Mouse (Mus musculus) myocyte (in vitro differentiated cells): ENCODE results near the gene Ccdc36. TPM values are rescaled to one million over a fixed set of nuclear protein-coding genes. Genes with fewer than 3 reads are reported as not detected.

ENCODE experiments used
- H3K27me3 ChIP-seq: one replicate; pipeline ENCODE4 v1.6.1; 2011; ENCODE audit not compliant: control insufficient read depth, insufficient read depth, insufficient read length
- H3K36me3 ChIP-seq: one replicate; pipeline ENCODE4 v1.6.1; 2011; ENCODE audit not compliant: control insufficient read depth, insufficient read depth
- H3K4me2 ChIP-seq: one replicate; pipeline ENCODE4 v1.6.1; 2011; ENCODE audit warnings: low read depth, control low read depth
- H3K4me3 ChIP-seq: one replicate; pipeline ENCODE4 v1.5.1; 2011; ENCODE audit warnings: mild to moderate bottlenecking, control low read depth, moderate library complexity
- H3K79me2 ChIP-seq: one replicate; pipeline ENCODE4 v1.6.1; 2011; ENCODE audit not compliant: control insufficient read depth, insufficient read depth
- H3ac ChIP-seq: one replicate; pipeline ENCODE4 v1.6.1; 2011; ENCODE audit not compliant: control insufficient read depth, insufficient read length
- CEBPB ChIP-seq: IDR thresholded peaks from 2 replicates; pipeline ENCODE4 v1.6.1; 2011; ENCODE audit warnings: mild to moderate bottlenecking, moderate library complexity; ENCODE audit not compliant: poor library complexity, insufficient read depth, severe bottlenecking
- E2F4 ChIP-seq: IDR thresholded peaks from one replicate; pipeline ENCODE4 v1.6.1; 2011; ENCODE audit warnings: mild to moderate bottlenecking, control low read depth, moderate library complexity; ENCODE audit not compliant: insufficient read depth
- MAX ChIP-seq: IDR thresholded peaks from one replicate; pipeline ENCODE4 v1.6.1; 2011; ENCODE audit warnings: low read depth, mild to moderate bottlenecking, control low read depth
- MYOD1 ChIP-seq, 3 experiments: IDR thresholded peaks; one replicate each; pipeline ENCODE4 v1.6.1; 2011; ENCODE audit warnings: control low read depth in 2 of 3, low read depth in 2 of 3, mild to moderate bottlenecking in 2 of 3, moderate library complexity in 1 of 3; ENCODE audit not compliant: insufficient read length in 2 of 3, control insufficient read depth in 1 of 3
- MYOG ChIP-seq, 3 experiments: IDR thresholded peaks; one replicate each; pipeline ENCODE4 v1.6.1; 2011; ENCODE audit warnings: control low read depth in 2 of 3, low read depth in 2 of 3, mild to moderate bottlenecking in 2 of 3; ENCODE audit not compliant: insufficient read length in 2 of 3, control insufficient read depth in 1 of 3, insufficient read depth in 1 of 3
- POLR2A ChIP-seq: IDR thresholded peaks from one replicate; pipeline ENCODE4 v1.6.1; 2011; ENCODE audit warnings: low read depth, mild to moderate bottlenecking, control low read depth, moderate library complexity; ENCODE audit not compliant: insufficient read length
- POLR2AphosphoS2 ChIP-seq: IDR thresholded peaks from one replicate; pipeline ENCODE4 v1.6.1; 2011; ENCODE audit warnings: low read depth, control low read depth; ENCODE audit not compliant: insufficient read length
- REST ChIP-seq: IDR thresholded peaks from one replicate; pipeline ENCODE4 v1.6.1; 2011; ENCODE audit warnings: mild to moderate bottlenecking, control low read depth, moderate library complexity; ENCODE audit not compliant: insufficient read depth, insufficient read length
- SRF ChIP-seq: IDR thresholded peaks from one replicate; pipeline ENCODE4 v1.6.1; 2011; ENCODE audit warnings: low read depth; ENCODE audit not compliant: control insufficient read depth, insufficient read length
- TCF12 ChIP-seq: IDR thresholded peaks from one replicate; pipeline ENCODE4 v1.6.1; 2011; ENCODE audit warnings: mild to moderate bottlenecking, control low read depth; ENCODE audit not compliant: poor library complexity, insufficient read depth, severe bottlenecking
- TCF3 ChIP-seq: IDR thresholded peaks from one replicate; pipeline ENCODE4 v1.6.1; 2011; ENCODE audit warnings: low read depth, control low read depth; ENCODE audit not compliant: insufficient read length
- USF1 ChIP-seq: IDR thresholded peaks from one replicate; pipeline ENCODE4 v1.6.1; 2011; ENCODE audit warnings: low read depth, mild to moderate bottlenecking, control low read depth, moderate library complexity
- polyA plus RNA-seq: library from polyadenylated mRNA; unstranded; fragments of >200 nt; fragmentation: generic; extraction: Trizol; gene quantifications from one replicate; pipeline ENCODE4 v1.2.1, GENCODE M21; 2012; ENCODE audit warnings: missing spikeins

Gene Ccdc36
- polyA plus RNA-seq, 1 experiment = not detected

- Histone ChIP-seq H3K27me3 (peaks cover 5% of the 10 kb centered on the region), H3K4me3 (no peak overlapping the region), H3K36me3 (no peaks in the 10 kb centered on the region), H3ac (no peak overlapping the region), H3K4me2 (no peak overlapping the region), H3K79me2 (no peaks in the 10 kb centered on the region)
- TF ChIP-seq MYOG (IDR thresholded peaks at IDR 0.05; ENCODE audit: control insufficient read depth in 1 of 3, insufficient read depth in 1 of 3, insufficient read length in 2 of 3, low read depth in 2 of 3) = peak in 2 of 3 experiments; percentile 35 to 67
- TF ChIP-seq MYOD1 (IDR thresholded peaks at IDR 0.05; ENCODE audit: control insufficient read depth in 1 of 3, insufficient read length in 2 of 3, low read depth in 2 of 3) = peak in 2 of 3 experiments; percentile 40 to 75
- no peak for TF ChIP-seq CEBPB
These were observed 22.2 kb upstream of the Ccdc36 start for GRCm38 (mm10) chr9:108450292-108451169.

GRCm38 (mm10) chr9:108449860-108450259 is 21.6 kb upstream of the Ccdc36 start:
- H3ac ChIP-seq = no peak overlapping the region
- H3K79me2 ChIP-seq = no peaks in the 10 kb centered on the region
- no peak overlapping the region for H3K4me2 ChIP-seq
- TF ChIP-seq TCF3 (no peak), SRF (no peak), E2F4 (no peak), MYOD1 (IDR thresholded peaks at IDR 0.05; ENCODE audit: control insufficient read depth in 1 of 3, insufficient read length in 2 of 3, low read depth in 2 of 3) (no peak), MAX (no peak), TCF12 (no peak), POLR2A (no peak), CEBPB (no peak), REST (no peak), POLR2AphosphoS2 (no peak), MYOG (IDR thresholded peaks at IDR 0.05; ENCODE audit: control insufficient read depth in 1 of 3, insufficient read depth in 1 of 3, insufficient read length in 2 of 3, low read depth in 2 of 3) (no peak), USF1 (no peak)
- peaks cover 12% of the 10 kb centered on the region for H3K27me3 ChIP-seq
- no peaks in the 10 kb centered on the region for H3K36me3 ChIP-seq
- H3K4me3 ChIP-seq = no peak overlapping the region

- no peak overlapping the region for H3ac ChIP-seq
- peaks cover 16% of the 10 kb centered on the region for H3K27me3 ChIP-seq
- TF ChIP-seq REST = no peak
- TF ChIP-seq TCF3 = no peak
- TF ChIP-seq CEBPB = no peak
- no peak for TF ChIP-seq SRF
- no peak for TF ChIP-seq USF1
- no peak for TF ChIP-seq TCF12
- TF ChIP-seq MYOG (IDR thresholded peaks at IDR 0.05; ENCODE audit: control insufficient read depth in 1 of 3, insufficient read depth in 1 of 3, insufficient read length in 2 of 3, low read depth in 2 of 3) = no peak
- TF ChIP-seq POLR2A = no peak
- H3K36me3 ChIP-seq = no peaks in the 10 kb centered on the region
- no peak overlapping the region for H3K4me2 ChIP-seq
- H3K79me2 ChIP-seq = no peaks in the 10 kb centered on the region
- no peak overlapping the region for H3K4me3 ChIP-seq
These were observed 16.8 kb upstream of the Ccdc36 start for GRCm38 (mm10) chr9:108445125-108445524.

GRCm38 (mm10) chr9:108441236-108441919 is 13.1 kb upstream of the Ccdc36 start:
- no peak overlapping the region for H3ac ChIP-seq
- TF ChIP-seq E2F4 (no peak), REST (no peak), TCF3 (no peak), MYOD1 (IDR thresholded peaks at IDR 0.05; ENCODE audit: control insufficient read depth in 1 of 3, insufficient read length in 2 of 3, low read depth in 2 of 3) (no peak), USF1 (no peak), MAX (no peak), POLR2A (no peak), SRF (no peak), MYOG (IDR thresholded peaks at IDR 0.05; ENCODE audit: control insufficient read depth in 1 of 3, insufficient read depth in 1 of 3, insufficient read length in 2 of 3, low read depth in 2 of 3) (no peak), POLR2AphosphoS2 (no peak), CEBPB (no peak), TCF12 (no peak)
- peak overlapping the region; percentile 18 for H3K4me2 ChIP-seq
- H3K36me3 ChIP-seq = no peaks in the 10 kb centered on the region
- no peak overlapping the region for H3K4me3 ChIP-seq
- H3K79me2 ChIP-seq = no peaks in the 10 kb centered on the region
- peaks cover 32% of the 10 kb centered on the region for H3K27me3 ChIP-seq
